Mouse (Mus musculus) adrenal gland, postnatal 25 days (tissue): ENCODE measurements at regions not wholly inside any gene's neighbourhood (a gene's known extent, or its start where the extent isn't known, plus 50 kb on each side); places are given as distances from the start of the nearest gene placed in this dataset.

ENCODE experiments used
- DNase-seq: peaks from one replicate; pipeline ENCODE4 v3.0.0; 2021; ENCODE audit warnings: mixed read lengths

GRCm38 (mm10) chr14:76629913-76630478 lies 73.3 kb upstream of the Serp2 start:
- no peak for DNase-seq

GRCm38 (mm10) chr14:76628182-76628892 lies 71.6 kb upstream of the Serp2 start:
- no peak for DNase-seq

- no peak for DNase-seq
Measured at GRCm38 (mm10) chr14:76625589-76626368, 69.1 kb upstream of the Serp2 start.

GRCm38 (mm10) chr14:76624626-76625378 lies 68.1 kb upstream of the Serp2 start:
- DNase-seq: no peak

GRCm38 (mm10) chr14:76623371-76623988 lies 66.8 kb upstream of the Serp2 start:
- DNase-seq: no peak

- peak; percentile 50 for DNase-seq
Measured at GRCm38 (mm10) chr14:76622634-76623291, 66.1 kb upstream of the Serp2 start.

GRCm38 (mm10) chr14:76619038-76619409 lies 62.3 kb upstream of the Serp2 start:
- no peak for DNase-seq

- no peak for DNase-seq
Measured at GRCm38 (mm10) chr14:76618331-76619037, 61.8 kb upstream of the Serp2 start.

- DNase-seq: no peak
Measured at GRCm38 (mm10) chr14:76617889-76618288, 61.2 kb upstream of the Serp2 start.

GRCm38 (mm10) chr14:76617447-76617846 lies 60.8 kb upstream of the Serp2 start:
- DNase-seq: no peak

- DNase-seq: no peak
Measured at GRCm38 (mm10) chr14:76616367-76616683, 59.6 kb upstream of the Serp2 start.

GRCm38 (mm10) chr14:76615603-76616366 lies 59.1 kb upstream of the Serp2 start:
- DNase-seq: no peak

GRCm38 (mm10) chr14:76615182-76615581 lies 58.5 kb upstream of the Serp2 start:
- DNase-seq: no peak

GRCm38 (mm10) chr14:76614682-76615081 lies 58.0 kb upstream of the Serp2 start:
- no peak for DNase-seq

GRCm38 (mm10) chr14:76613604-76614003 lies 56.9 kb upstream of the Serp2 start:
- DNase-seq: no peak

GRCm38 (mm10) chr14:76610429-76611378 lies 54.0 kb upstream of the Serp2 start:
- no peak for DNase-seq
